8 mouse cellular contexts compared by ENCODE assay signal in genomic region chr6:65672131-65673031, GRCm38 (mm10). TPM values are rescaled to one million over a fixed set of nuclear protein-coding genes. Genes with fewer than 3 reads are reported as not detected.
A peak's percentile ranks its signal among the peaks of the same experiment; 100 is the strongest.
DNase-seq lines count a peak whose midpoint lies in the region; ATAC-seq and TF ChIP-seq lines count a peak whose summit lies in the region.

No protein-coding gene starts in this region.

- TF ChIP-seq CTCF in layer of hippocampus, adult 2 months (conservative IDR thresholded peaks at IDR 0.05), result no peak
- TF ChIP-seq CTCF in bone marrow macrophage, adult 2 months (IDR thresholded peaks at IDR 0.05; ENCODE audit: low read depth, low read length), result no peak
- TF ChIP-seq CTCF in intestine, postnatal 0 days (IDR thresholded peaks at IDR 0.05; ENCODE audit: low read depth), result no peak

- no peak for DNase-seq in layer of hippocampus, adult 2 months (ENCODE audit: low spot score in 2 of 2)
- no peak for DNase-seq in layer of hippocampus, adult 9-11 months
- DNase-seq in urinary bladder, adult 2 months (ENCODE audit: low spot score), result peak; percentile 28

- peaks cover 26% of the 10 kb centered on the region for H3K27me3 ChIP-seq in intestine, postnatal 0 days (replicated peaks; ENCODE audit: control insufficient read depth, insufficient read depth, low read length)
- no peaks in the 10 kb centered on the region for H3K27me3 ChIP-seq in lung, embryonic 15.5 days
- peaks cover 6% of the 10 kb centered on the region; the same call in 1 of the 2 replicates for H3K27me3 ChIP-seq in neural tube, embryonic 13.5 days

- no peaks in the 10 kb centered on the region for H3K4me1 ChIP-seq in bone marrow macrophage, adult 2 months (ENCODE audit: control insufficient read depth, insufficient read depth, low read length)
- H3K4me1 ChIP-seq in intestine, postnatal 0 days (replicated peaks; ENCODE audit: control insufficient read depth, insufficient read depth, low read length), result no peaks in the 10 kb centered on the region
- 0 out of 2 replicates have a peak, but pooled peaks cover 10% of the 10 kb centered on the region for H3K4me1 ChIP-seq in lung, embryonic 15.5 days
- H3K4me1 ChIP-seq in neural tube, embryonic 13.5 days (replicated peaks), result peaks cover 36% of the 10 kb centered on the region

- peak; percentile 47 for ATAC-seq in granulocyte monocyte progenitor cell, adult 5-6 weeks (replicated peaks; ENCODE audit: poor library complexity, severe bottlenecking)
- ATAC-seq in intestine, postnatal 0 days, result 0 out of 2 replicates have a peak, but pooled peaks have one; percentile 22
- ATAC-seq in lung, embryonic 15.5 days (ENCODE audit: borderline replicate concordance, extremely low read depth, low FRiP score, low TSS enrichment), result peak; percentile 46; the same call in 1 of the 2 replicates
- peak; percentile 55 for ATAC-seq in neural tube, embryonic 13.5 days (ENCODE audit: low read depth)

- no peaks in the 10 kb centered on the region for H3K36me3 ChIP-seq in intestine, postnatal 0 days (ENCODE audit: control insufficient read depth, insufficient read depth)
- H3K36me3 ChIP-seq in lung, embryonic 15.5 days, result no peaks in the 10 kb centered on the region
- no peaks in the 10 kb centered on the region for H3K36me3 ChIP-seq in neural tube, embryonic 13.5 days

- no peak for TF ChIP-seq POLR2A in bone marrow macrophage, adult 2 months (IDR thresholded peaks at IDR 0.05; ENCODE audit: borderline replicate concordance, low read depth, low read length)

- H3K4me3 ChIP-seq in layer of hippocampus, adult 2 months, result peak overlapping the region; percentile 69
- H3K4me3 ChIP-seq in bone marrow macrophage, adult 2 months (ENCODE audit: insufficient read depth, low read length), result peak overlapping the region; percentile 65
- peak overlapping the region; percentile 44 for H3K4me3 ChIP-seq in intestine, postnatal 0 days (ENCODE audit: low read depth, low read length)
- peak overlapping the region; percentile 77 for H3K4me3 ChIP-seq in lung, embryonic 15.5 days
- H3K4me3 ChIP-seq in neural tube, embryonic 13.5 days, result peak overlapping the region; percentile 72

- under 1% methylated on average over 57 of the region's 57 CpGs for WGBS in intestine, postnatal 0 days
- WGBS in lung, embryonic 15.5 days, result 1% methylated on average over 57 of the region's 57 CpGs
- under 1% methylated on average over 57 of the region's 57 CpGs for WGBS in neural tube, embryonic 13.5 days

- peak overlapping the region; percentile 65; the same call in 1 of the 2 replicates for H3K27ac ChIP-seq in layer of hippocampus, adult 2 months
- H3K27ac ChIP-seq in bone marrow macrophage, adult 2 months (ENCODE audit: insufficient read depth, low read depth, low read length), result no peak overlapping the region
- no peak overlapping the region for H3K27ac ChIP-seq in intestine, postnatal 0 days (ENCODE audit: low read depth, low read length)
- H3K27ac ChIP-seq in lung, embryonic 15.5 days, result peak overlapping the region; percentile 83
- peak overlapping the region; percentile 77 for H3K27ac ChIP-seq in neural tube, embryonic 13.5 days (replicated peaks)

- no peaks in the 10 kb centered on the region for H3K9me3 ChIP-seq in intestine, postnatal 0 days (ENCODE audit: control insufficient read depth)
- no peaks in the 10 kb centered on the region for H3K9me3 ChIP-seq in lung, embryonic 15.5 days
- H3K9me3 ChIP-seq in neural tube, embryonic 13.5 days, result no peaks in the 10 kb centered on the region

- H3K4me2 ChIP-seq in intestine, postnatal 0 days (replicated peaks; ENCODE audit: low read depth), result peak overlapping the region; percentile 99
- H3K4me2 ChIP-seq in lung, embryonic 15.5 days, result peak overlapping the region; percentile 90
- H3K4me2 ChIP-seq in neural tube, embryonic 13.5 days, result peak overlapping the region; percentile 90

- peak overlapping the region; percentile 7; the same call in 1 of the 2 replicates for H3K9ac ChIP-seq in intestine, postnatal 0 days (ENCODE audit: low read depth, low read length)
- peak overlapping the region; percentile 76 for H3K9ac ChIP-seq in lung, embryonic 15.5 days
- peak overlapping the region; percentile 81 for H3K9ac ChIP-seq in neural tube, embryonic 13.5 days

RNA-seq across cellular contexts. Expression of gene Ndnf, which starts 1.0 kb away (rescaled TPM):
- 10 to 100 TPM; 17.6 to 27.2 TPM for total RNA-seq in layer of hippocampus, adult 2 months (2021)
- 0.11 and 0.12 TPM in 2 replicates for polyA plus RNA-seq in bone marrow macrophage, adult 2 months (2012; ENCODE audit: insufficient read depth, insufficient read length, missing spikeins)
- total RNA-seq in granulocyte monocyte progenitor cell, adult 5-6 weeks (2014; fragmentation: Nextera tagmentation), result not detected in 2 replicates
- 0.05 TPM in 1 of 2 replicates, not detected in the other for total RNA-seq in granulocyte monocyte progenitor cell, adult 5-6 weeks (2017)
- polyA plus RNA-seq in intestine, postnatal 0 days (2015; fragmentation: Nextera tagmentation; extraction: Ambion mirVana), result 0.51 and 0.67 TPM in 2 replicates
- polyA plus RNA-seq in lung, embryonic 15.5 days (2015; fragmentation: Nextera tagmentation; extraction: Ambion mirVana), result 42.1 and 48.2 TPM in 2 replicates
- 9.9 and 10.1 TPM in 2 replicates for polyA plus RNA-seq in neural tube, embryonic 13.5 days (2015; fragmentation: Nextera tagmentation; extraction: Ambion mirVana)
- 1.5 and 1.6 TPM in 2 replicates for polyA plus RNA-seq in urinary bladder, adult 2 months (2012; rRNA removed)

Comparison
In these comparisons a context has a peak if more than half of its experiments do, and no peak if none do; other contexts are left out.
1. H3K27ac ChIP-seq: peak in layer of hippocampus, adult 2 months (single experiment), lung, embryonic 15.5 days (single experiment) and neural tube, embryonic 13.5 days (single experiment); none in bone marrow macrophage, adult 2 months (single experiment) and intestine, postnatal 0 days (single experiment).
2. H3K9ac ChIP-seq: peak in every context shown above with its lines; median percentile 81 in neural tube, embryonic 13.5 days; 76 in lung, embryonic 15.5 days; 7 in intestine, postnatal 0 days.
3. Peak in every context shown above with its lines, with median percentiles within 50 percentile points of each other: H3K4me3 ChIP-seq, ATAC-seq and H3K4me2 ChIP-seq.